Mouse (Mus musculus) small intestine, adult 10 weeks (tissue): ENCODE measurements around the gene Cand2. TPM values are rescaled to one million over a fixed set of nuclear protein-coding genes. Genes with fewer than 3 reads are reported as not detected.

ENCODE experiments used
- polyA plus RNA-seq: library from polyadenylated mRNA; stranded (reverse); fragments of 350-450 nt; fragmentation: Illumina TruSeq; extraction: RNeasy Lipid Tissue Mini Kit (QIAGEN cat#74804); gene quantifications from one replicate; pipeline ENCODE4 v1.2.3, GENCODE M21; 2014; ENCODE audit warnings: low replicate concordance

The Cand2 gene
- 2.0 TPM for polyA plus RNA-seq

GRCm38 (mm10) chr6:115774501-115774921, at the start of gene Cand2:
Cand2 (plus strand) TSS chr6:115774538.

GRCm38 (mm10) chr6:115761995-115762756, 12.2 kb upstream of the Cand2 start, which contains the start of gene Tmem40:
Tmem40 (minus strand) TSS chr6:115762410.

GRCm38 (mm10) chr6:115808488-115809231, 34.3 kb downstream of the Cand2 start, which contains the start of gene Rpl32:
Rpl32 (minus strand) TSS chr6:115808747.

GRCm38 (mm10) chr6:115838161-115838597, 63.8 kb downstream of the Cand2 start, which contains the start of gene Efcab12:
Efcab12 (minus strand) TSS chr6:115838412.

GRCm38 (mm10) chr6:115853091-115853813, 78.9 kb downstream of the Cand2 start, which contains the start of the genes Mbd4 and Ift122:
Mbd4 (minus strand) TSS chr6:115853371.
Ift122 (plus strand) TSS chr6:115853470.

Other genes starting within 250 kb of the Cand2 start
- gene Tsen2, start 229.9 kb upstream of the Cand2 start, polyA plus RNA-seq: 1.3 TPM
- 25.9 TPM for gene Mkrn2os, start 182.0 kb upstream of the Cand2 start, polyA plus RNA-seq
- gene Mkrn2, start 172.6 kb upstream of the Cand2 start, polyA plus RNA-seq: 5.9 TPM
- 35.2 TPM for gene Raf1, start 97.9 kb upstream of the Cand2 start, polyA plus RNA-seq
- gene Tmem40, start 12.1 kb upstream of the Cand2 start, polyA plus RNA-seq: not detected
- 33.6 TPM for gene Rpl32, start 34.2 kb downstream of the Cand2 start, polyA plus RNA-seq
- not detected for gene Efcab12, start 63.9 kb downstream of the Cand2 start, polyA plus RNA-seq
- 4.5 TPM for gene Mbd4, start 78.8 kb downstream of the Cand2 start, polyA plus RNA-seq
- gene Ift122, start 78.9 kb downstream of the Cand2 start, polyA plus RNA-seq: 0.85 TPM
- gene Rho, start 157.2 kb downstream of the Cand2 start, polyA plus RNA-seq: not detected
- not detected for gene H1foo, start 170.4 kb downstream of the Cand2 start, polyA plus RNA-seq
- gene Plxnd1, start 220.5 kb downstream of the Cand2 start, polyA plus RNA-seq: 0.19 TPM